Mouse (Mus musculus): ENCODE results near the gene Tomm40l.

DNA sequence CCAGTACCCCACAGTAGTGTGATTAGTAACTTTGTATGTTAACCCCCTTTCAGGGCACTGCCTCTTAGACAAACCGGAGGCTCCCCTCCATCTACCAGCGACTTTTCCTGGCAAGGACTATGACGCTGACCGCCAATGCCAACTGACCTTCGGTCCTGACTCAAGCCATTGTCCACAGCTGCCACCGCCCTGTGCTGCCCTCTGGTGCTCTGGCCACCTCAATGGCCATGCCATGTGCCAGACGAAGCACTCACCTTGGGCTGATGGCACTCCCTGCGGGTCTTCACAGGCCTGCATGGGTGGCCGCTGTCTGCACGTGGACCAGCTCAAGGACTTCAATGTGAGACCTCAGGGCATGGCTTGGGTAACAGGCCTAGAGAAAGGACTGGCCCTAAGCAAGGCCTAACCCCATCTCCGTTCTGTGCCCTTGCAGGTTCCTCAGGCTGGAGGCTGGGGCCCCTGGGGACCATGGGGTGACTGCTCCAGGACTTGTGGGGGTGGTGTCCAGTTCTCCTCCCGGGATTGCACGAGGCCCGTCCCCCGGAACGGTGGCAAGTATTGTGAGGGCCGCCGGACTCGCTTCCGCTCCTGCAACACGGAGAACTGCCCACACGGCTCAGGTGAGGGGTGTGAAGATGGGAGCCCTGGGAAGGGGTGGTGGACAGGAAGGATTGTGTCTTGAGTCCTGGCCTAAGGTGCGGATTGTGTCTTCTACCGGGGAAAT, 33.9 kb upstream of the Tomm40l start:
- peak; percentile 18; the same call in 1 of the 2 replicates for TF ChIP-seq CTCF (IDR thresholded peaks at IDR 0.05; ENCODE audit: borderline replicate concordance, insufficient read depth, low read length)
- no peak for TF ChIP-seq POLR2A (IDR thresholded peaks at IDR 0.05; ENCODE audit: low read depth, low read length)

Measured in embryonic fibroblast, embryonic 13.5 days (primary cell).